Mouse (Mus musculus): ENCODE data around the gene Brd4. TPM values are rescaled to one million over a fixed set of nuclear protein-coding genes. Genes with fewer than 3 reads are reported as not detected.

Brd4 gene
- polyA plus RNA-seq, 1 experiment from 2014 or later, result 73.9 TPM

DNA sequence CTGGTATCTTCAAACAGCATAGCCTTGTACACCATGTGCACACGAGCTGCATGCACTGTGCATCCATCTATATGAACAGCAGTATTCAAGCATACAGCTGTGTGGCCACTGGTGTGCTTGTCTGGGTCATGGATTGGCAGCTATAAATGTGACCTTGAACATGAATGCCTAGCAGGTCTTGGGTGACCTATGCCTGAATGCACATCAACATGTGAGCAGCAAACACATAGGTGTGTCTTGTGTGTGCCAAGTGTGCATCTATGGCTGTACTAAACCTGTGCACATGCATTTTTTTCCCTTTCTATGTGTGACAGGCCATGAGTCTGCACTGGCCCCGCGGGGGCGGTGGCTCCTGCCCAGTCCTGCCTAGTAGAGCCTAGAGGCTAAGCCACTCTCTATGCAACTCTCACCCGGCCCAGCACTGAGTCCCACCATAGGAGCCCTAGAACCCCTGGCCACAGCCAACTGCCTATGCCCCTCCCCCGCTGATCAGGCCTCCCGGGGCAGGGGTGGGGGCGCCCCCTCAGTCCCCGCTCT is 119.2 kb downstream of the Brd4 start:
- WGBS, result 1% methylated on average over 9 of the region's 9 CpGs
- peaks cover 40% of the 10 kb centered on the region for H3K4me1 ChIP-seq

GRCm38 (mm10) chr17:32164780-32165179 is 119.7 kb downstream of the Brd4 start:
- Histone ChIP-seq H3K4me1 (peaks cover 40% of the 10 kb centered on the region), H3K4me2 (0 out of 2 replicates have a peak overlapping the region, but pooled peaks have one; percentile 94), H3K36me3 (no peaks in the 10 kb centered on the region), H3K4me3 (replicated peaks) (no peak overlapping the region), H3K27ac (replicated peaks) (peak overlapping the region; percentile 62), H3K9me3 (replicated peaks) (no peaks in the 10 kb centered on the region), H3K9ac (replicated peaks) (no peak overlapping the region), H3K27me3 (replicated peaks) (no peaks in the 10 kb centered on the region)
- ATAC-seq (ENCODE audit: low FRiP score), result no peak

More for the DNA sequence above, 119.2 kb downstream of the Brd4 start:
- H3K27me3 ChIP-seq (replicated peaks), result no peaks in the 10 kb centered on the region
- H3K4me3 ChIP-seq (replicated peaks), result peak overlapping the region; percentile 54
- peak overlapping the region; percentile 80 for H3K27ac ChIP-seq (replicated peaks)
- peak; percentile 46 for ATAC-seq (ENCODE audit: low FRiP score)
- H3K9ac ChIP-seq (replicated peaks), result peak overlapping the region; percentile 64
- H3K4me2 ChIP-seq, result peak overlapping the region; percentile 94
- no peaks in the 10 kb centered on the region for H3K9me3 ChIP-seq (replicated peaks)
- H3K36me3 ChIP-seq, result no peaks in the 10 kb centered on the region

GRCm38 (mm10) chr17:32163910-32164650 is 120.4 kb downstream of the Brd4 start:
- no peaks in the 10 kb centered on the region for H3K27me3 ChIP-seq (replicated peaks)
- H3K9ac ChIP-seq (replicated peaks), result no peak overlapping the region
- no peaks in the 10 kb centered on the region for H3K9me3 ChIP-seq (replicated peaks)
- ATAC-seq (ENCODE audit: low FRiP score), result no peak
- 54% methylated on average over 6 of the region's 6 CpGs for WGBS
- peak overlapping the region; percentile 90 for H3K4me2 ChIP-seq
- H3K27ac ChIP-seq (replicated peaks), result peak overlapping the region; percentile 62
- H3K4me3 ChIP-seq (replicated peaks), result no peak overlapping the region
- no peaks in the 10 kb centered on the region for H3K36me3 ChIP-seq
- H3K4me1 ChIP-seq, result peaks cover 40% of the 10 kb centered on the region

DNA sequence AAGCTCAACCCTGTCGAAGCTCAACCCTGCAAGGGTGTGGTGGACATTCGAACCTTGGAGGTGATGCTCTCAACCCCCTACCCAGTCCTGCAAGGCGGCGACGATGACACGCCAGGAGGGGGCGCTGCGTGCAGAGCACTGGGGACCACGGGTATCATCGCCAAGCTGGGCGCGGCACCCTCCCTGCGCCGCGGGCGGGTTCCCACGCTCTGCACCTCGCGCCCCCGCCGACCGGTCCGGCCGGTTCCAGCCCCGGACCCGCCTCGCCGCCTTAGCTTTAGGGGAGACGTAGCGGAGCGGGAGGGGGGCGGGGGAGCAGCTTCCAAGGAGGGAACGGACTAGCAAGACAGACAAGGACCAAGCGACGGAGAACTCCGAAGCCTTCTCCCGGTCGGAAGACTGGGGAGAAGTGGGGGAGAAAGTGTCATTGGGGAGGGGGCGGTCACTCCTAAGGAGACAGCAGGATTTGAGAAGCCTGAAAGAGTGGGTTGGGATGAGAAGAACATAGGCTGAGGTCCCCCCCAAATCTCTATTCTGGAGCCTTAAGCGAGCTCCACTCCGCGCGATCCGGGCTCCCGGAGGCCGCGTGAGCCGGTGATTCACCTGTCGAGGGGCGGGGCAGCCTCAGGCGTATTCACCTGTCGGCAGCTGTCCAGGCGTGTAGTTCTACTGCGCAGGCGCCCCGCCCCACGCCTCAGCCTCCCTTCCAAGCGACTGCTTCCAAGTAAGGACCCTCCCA is 122.2 kb downstream of the Brd4 start:
- Histone ChIP-seq H3K4me2 (peak overlapping the region; percentile 90), H3K9ac (replicated peaks) (peak overlapping the region; percentile 51), H3K27ac (replicated peaks) (peak overlapping the region; percentile 60; the same call in 1 of the 2 replicates), H3K9me3 (replicated peaks) (no peaks in the 10 kb centered on the region), H3K27me3 (replicated peaks) (no peaks in the 10 kb centered on the region), H3K4me1 (peaks cover 40% of the 10 kb centered on the region), H3K4me3 (replicated peaks) (peak overlapping the region; percentile 55), H3K36me3 (no peaks in the 10 kb centered on the region)
- peak; percentile 54 for ATAC-seq (ENCODE audit: low FRiP score)
- WGBS, result 2% methylated on average over 55 of the region's 58 CpGs

GRCm38 (mm10) chr17:32160882-32161281 is 123.6 kb downstream of the Brd4 start:
- 76% methylated on average over 4 of the region's 4 CpGs for WGBS

GRCm38 (mm10) chr17:32158841-32159240 is 125.7 kb downstream of the Brd4 start:
- no peak for ATAC-seq (ENCODE audit: low FRiP score)
- Histone ChIP-seq H3K4me3 (replicated peaks) (no peak overlapping the region), H3K9ac (replicated peaks) (no peak overlapping the region), H3K9me3 (replicated peaks) (no peaks in the 10 kb centered on the region), H3K4me1 (peaks cover 14% of the 10 kb centered on the region), H3K27ac (replicated peaks) (no peak overlapping the region), H3K36me3 (no peaks in the 10 kb centered on the region), H3K4me2 (no peak overlapping the region), H3K27me3 (replicated peaks) (no peaks in the 10 kb centered on the region)
- WGBS, result 93% methylated on average over 13 of the region's 13 CpGs

More at GRCm38 (mm10) chr17:32160882-32161281, 123.6 kb downstream of the Brd4 start:
- Histone ChIP-seq H3K9ac (replicated peaks) (no peak overlapping the region), H3K27me3 (replicated peaks) (no peaks in the 10 kb centered on the region), H3K36me3 (no peaks in the 10 kb centered on the region), H3K4me1 (peaks cover 28% of the 10 kb centered on the region), H3K4me2 (no peak overlapping the region), H3K27ac (replicated peaks) (no peak overlapping the region), H3K9me3 (replicated peaks) (no peaks in the 10 kb centered on the region), H3K4me3 (replicated peaks) (no peak overlapping the region)
- no peak for ATAC-seq (ENCODE audit: low FRiP score)

- Histone ChIP-seq H3K4me1 (peaks cover 7% of the 10 kb centered on the region), H3K9me3 (replicated peaks) (no peaks in the 10 kb centered on the region), H3K27ac (replicated peaks) (no peak overlapping the region), H3K27me3 (replicated peaks) (no peaks in the 10 kb centered on the region), H3K36me3 (no peaks in the 10 kb centered on the region), H3K4me3 (replicated peaks) (no peak overlapping the region), H3K9ac (replicated peaks) (no peak overlapping the region), H3K4me2 (no peak overlapping the region)
- no peak for ATAC-seq (ENCODE audit: low FRiP score)
- 82% methylated on average over 8 of the region's 8 CpGs for WGBS
Measured at GRCm38 (mm10) chr17:32146718-32147117, 137.8 kb downstream of the Brd4 start.

Other genes starting within 250 kb of the Brd4 start
- gene Rrp1b, start 248.6 kb downstream of the Brd4 start, polyA plus RNA-seq (2015; fragmentation: Nextera tagmentation; extraction: Ambion mirVana), result 36.9 and 42.0 TPM in 2 replicates
- 0.54 and 0.67 TPM in 2 replicates for gene Hsf2bp, start 248.4 kb downstream of the Brd4 start, polyA plus RNA-seq (2015; fragmentation: Nextera tagmentation; extraction: Ambion mirVana)
- gene Notch3, start 117.9 kb downstream of the Brd4 start, polyA plus RNA-seq (2015; fragmentation: Nextera tagmentation; extraction: Ambion mirVana), result 6.1 and 9.2 TPM in 2 replicates
- gene Ephx3, start 95.2 kb downstream of the Brd4 start, polyA plus RNA-seq (2015; fragmentation: Nextera tagmentation; extraction: Ambion mirVana), result 0.24 and 0.60 TPM in 2 replicates
- 100 and 101 TPM in 2 replicates for gene Akap8, start 36.5 kb upstream of the Brd4 start, polyA plus RNA-seq (2015; fragmentation: Nextera tagmentation; extraction: Ambion mirVana)
- 146 and 170 TPM in 2 replicates for gene Akap8l, start 65.9 kb upstream of the Brd4 start, polyA plus RNA-seq (2015; fragmentation: Nextera tagmentation; extraction: Ambion mirVana)
- gene Wiz, start 104.7 kb upstream of the Brd4 start, polyA plus RNA-seq (2015; fragmentation: Nextera tagmentation; extraction: Ambion mirVana), result 34.0 and 34.3 TPM in 2 replicates
- gene Rasal3, start 118.9 kb upstream of the Brd4 start, polyA plus RNA-seq (2015; fragmentation: Nextera tagmentation; extraction: Ambion mirVana), result 0.55 and 11.3 TPM in 2 replicates
- gene Pglyrp2, start 139.4 kb upstream of the Brd4 start, polyA plus RNA-seq (2015; fragmentation: Nextera tagmentation; extraction: Ambion mirVana), result 4.0 TPM in 1 of 2 replicates, not detected in the other
- gene Cyp4f39, start 168.0 kb upstream of the Brd4 start, polyA plus RNA-seq (2015; fragmentation: Nextera tagmentation; extraction: Ambion mirVana), result 0.65 and 0.74 TPM in 2 replicates
- 10.8 and 12.4 TPM in 2 replicates for gene Cyp4f17, start 221.3 kb upstream of the Brd4 start, polyA plus RNA-seq (2015; fragmentation: Nextera tagmentation; extraction: Ambion mirVana)